Mouse (Mus musculus) testis, postnatal 10 days (tissue): ENCODE data around the gene Rab22a.
"Not testable (repeated sequence)": the region's sequence is repeated elsewhere in the genome, so short reads cannot be mapped to it uniquely, and the experiment has no call there.

Experiments used
- DNase-seq: peaks from one replicate; pipeline ENCODE4 v3.0.0; 2021; ENCODE audit warnings: low spot score

The Rab22a gene

DNA sequence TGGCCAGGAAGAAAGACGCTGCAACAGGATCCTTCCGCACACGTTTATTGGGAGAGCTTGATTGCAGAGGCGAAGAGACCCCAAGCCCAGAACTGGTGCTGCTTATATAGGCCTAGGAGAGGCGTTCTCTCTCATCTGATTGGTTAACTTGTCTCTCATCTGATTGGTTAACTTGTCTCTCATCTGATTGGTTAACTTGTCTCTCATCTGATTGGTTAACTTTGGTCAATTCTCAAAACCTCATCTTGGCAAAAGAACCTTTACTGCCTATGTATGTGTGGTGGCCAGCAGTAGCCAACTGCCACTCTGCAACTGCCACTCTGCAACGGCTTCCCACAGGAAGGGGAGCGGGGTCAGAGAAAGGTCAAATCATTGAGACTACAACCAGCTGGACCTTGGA lies 59.6 kb downstream of the Rab22a start, which contains the start of gene 1700010B08Rik:
Gene 1700010B08Rik, plus strand, starts transcription at position 301 of the 400 bp plus-strand sequence.
- not testable (repeated sequence) for DNase-seq

DNA sequence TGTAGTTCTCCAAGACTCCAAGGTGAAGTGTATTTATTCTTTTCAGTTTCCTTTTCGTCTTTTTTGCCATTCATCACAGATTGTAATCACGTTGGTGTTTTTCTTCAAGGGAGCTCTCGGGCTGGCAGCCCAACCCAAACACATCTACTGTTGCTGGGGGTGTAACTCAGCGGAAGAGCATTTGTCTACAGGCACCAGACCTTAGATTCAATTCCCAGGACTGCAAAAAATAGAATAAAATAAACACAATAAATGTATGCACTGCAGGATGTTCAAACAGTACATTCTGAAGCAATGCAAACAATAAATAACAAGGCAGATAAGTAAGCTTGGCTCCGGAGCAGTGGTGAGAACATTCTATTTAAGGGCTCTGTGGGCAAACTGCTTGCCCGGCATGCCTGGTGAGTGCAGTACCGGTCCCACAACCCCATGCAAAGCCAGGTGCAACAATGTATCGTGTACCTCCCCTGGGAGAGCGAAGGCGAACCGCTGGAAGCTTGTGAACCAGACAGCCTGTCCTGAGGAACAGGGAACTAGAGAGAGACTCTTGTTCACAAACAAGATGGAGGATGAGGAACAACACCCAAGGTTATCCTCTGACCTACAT lies 62.8 kb downstream of the Rab22a start:
- DNase-seq = no peak

DNA sequence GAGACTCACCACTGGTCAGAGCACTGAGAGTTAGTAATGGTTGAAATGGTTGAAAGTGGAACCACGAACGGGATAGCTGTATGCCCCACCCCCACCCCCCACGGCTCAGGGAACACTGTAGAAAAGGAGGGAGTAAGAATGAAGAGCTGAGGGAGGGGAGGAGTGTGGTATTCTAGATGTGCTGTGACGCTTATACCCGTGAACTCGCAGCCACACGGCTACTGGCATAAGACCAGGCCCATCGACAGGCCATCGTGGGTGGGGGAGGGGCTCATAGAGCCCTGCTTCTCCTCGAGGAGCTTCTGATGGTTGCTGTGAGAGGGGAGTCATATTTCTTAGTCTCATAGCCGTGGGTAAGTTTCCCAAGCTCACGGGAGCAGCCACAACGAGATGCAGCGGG lies 64.8 kb downstream of the Rab22a start:
- no peak for DNase-seq

DNA sequence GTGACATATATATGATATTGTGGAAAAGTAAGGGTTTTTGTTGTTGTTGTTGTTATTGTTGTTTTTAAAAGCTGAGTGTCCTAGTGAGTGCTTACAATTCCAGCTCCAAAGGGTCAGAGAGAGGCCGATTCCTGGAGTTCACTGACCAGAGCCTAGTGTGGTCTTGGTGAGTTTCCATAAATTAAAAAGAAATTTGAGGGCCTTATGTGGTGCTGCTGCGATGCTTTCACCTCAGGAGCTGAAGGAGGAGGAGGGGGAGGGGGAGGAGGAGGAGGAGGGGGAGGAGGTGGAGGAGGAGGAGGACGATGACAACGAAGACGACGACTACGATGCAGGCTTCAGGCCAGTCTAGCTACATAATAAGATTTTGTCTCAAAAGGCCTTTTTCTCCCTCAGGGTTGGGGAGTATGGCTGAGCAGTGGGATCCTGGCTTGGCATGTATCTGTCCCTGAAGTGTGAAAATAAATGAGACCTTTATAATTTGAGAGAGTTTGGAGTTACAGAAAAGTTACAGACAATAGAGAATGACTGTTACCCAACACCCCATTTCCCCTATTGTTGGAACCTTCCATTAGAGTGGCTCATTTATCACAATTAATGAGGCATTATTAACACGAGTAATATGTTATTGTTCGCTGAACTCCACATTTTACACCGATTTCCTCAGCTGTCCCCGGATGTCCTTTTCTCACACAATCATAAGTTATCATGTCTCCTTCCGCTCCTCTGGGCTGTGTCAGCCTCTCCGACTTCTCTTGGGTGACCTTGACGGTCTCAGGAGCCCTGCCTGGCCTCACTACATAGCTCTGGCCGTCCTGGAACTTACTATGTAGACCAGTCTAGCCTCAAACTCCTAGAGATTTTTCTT lies 65.6 kb downstream of the Rab22a start:
- DNase-seq = no peak

DNA sequence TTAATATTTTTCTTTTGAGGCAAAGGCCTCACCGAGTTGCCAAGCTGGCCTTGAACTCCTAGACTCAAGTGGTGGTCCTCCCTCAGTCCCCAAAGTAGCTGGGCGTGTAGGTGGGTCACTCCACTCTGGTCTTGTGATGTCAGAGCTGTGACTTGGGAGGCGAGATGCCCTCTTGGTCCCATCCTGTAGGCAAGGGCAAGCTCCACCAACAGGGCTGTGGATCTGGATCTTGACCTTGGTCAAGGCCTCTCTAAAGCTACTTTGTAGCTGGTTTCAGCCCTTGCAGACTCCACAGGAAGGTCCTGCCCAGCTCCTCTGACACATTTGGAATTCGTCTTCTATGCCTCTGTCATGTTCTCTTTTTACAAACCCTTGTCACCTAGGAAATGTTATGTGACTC lies 66.3 kb downstream of the Rab22a start:
- no peak for DNase-seq

DNA sequence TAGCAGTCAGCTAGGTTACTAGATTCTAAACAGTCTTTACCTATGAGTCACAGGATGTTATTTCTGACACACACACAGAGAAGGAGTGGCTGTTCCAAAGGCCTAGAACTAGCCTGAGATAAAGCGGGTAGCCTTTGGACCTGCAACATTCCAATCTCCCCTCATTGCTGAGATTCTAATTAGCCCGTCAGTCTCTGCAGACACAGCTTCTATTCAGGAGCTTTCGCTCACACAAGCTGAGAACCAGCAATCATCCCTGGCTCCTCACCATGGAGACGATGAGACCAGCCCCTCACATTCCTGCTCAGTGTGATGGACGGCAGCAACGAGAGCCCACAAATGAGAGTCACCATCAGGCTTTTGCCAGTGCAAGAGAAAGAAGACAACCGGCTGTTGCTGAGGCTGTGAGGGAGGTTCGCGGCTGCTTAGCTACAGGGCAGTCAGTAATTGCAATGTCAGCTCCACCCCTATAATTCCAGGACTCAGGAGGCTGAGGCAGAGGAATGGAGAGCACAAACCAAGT lies 70.9 kb downstream of the Rab22a start:
- DNase-seq = no peak

DNA sequence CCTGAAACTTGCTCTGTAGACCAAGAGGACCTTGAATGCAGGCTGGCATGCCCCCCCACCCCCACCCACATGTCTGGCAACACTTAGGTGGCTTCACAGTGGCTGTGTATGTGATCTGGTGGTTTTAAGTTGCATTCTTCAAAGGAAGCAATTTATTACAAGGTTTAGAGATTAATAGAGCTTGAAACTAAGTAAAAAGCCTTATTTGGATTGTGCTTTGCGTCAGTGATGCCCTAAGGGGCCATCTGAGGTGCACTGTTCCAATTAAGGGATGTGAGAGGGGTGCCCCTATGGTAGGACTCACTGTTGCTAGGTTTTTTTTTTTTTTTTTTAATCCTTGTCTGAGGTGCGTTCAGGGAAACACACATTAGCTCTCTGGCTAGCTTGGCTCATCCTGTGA lies 74.9 kb downstream of the Rab22a start:
- DNase-seq = no peak

DNA sequence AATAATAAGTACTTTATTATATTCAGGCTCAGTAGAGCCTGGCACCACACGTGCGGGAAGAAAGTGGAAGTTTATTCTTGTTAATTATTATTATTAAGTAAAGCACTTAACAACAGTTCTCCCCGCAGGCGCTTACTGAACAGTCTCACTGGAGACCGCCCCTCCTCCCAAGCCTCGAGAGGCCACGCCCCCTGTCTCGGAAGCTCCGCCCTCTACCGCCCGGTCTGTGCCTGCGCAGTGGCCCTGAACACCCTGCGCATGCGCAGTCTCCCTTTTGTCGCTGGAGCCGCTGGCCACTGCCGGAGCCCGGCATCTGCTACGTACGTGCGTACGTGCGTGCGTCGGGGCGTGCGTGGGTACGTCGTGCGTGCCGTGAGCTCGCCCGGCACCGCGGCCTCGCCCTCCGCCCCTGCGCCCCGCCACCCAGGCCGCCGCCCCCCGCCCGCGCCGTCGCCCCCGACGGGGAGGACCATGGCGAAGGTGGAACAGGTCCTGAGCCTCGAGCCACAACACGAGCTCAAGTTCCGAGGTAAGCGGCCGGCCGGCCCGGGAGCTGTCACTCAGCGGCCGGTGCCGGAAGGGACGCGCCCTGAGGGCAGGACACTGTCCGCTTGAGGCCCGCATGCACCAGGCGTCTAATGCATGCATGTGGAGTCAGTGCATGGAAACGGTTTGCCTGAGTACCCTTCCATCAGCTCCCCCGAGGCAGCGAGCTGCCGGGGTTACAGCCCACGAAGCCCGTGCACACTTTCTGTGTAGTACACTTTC lies 77.8 kb downstream of the Rab22a start, which contains the start of gene Vapb:
Gene Vapb, plus strand, starts transcription at position 290 of the 768 bp plus-strand sequence.
- DNase-seq = peak; percentile 100

DNA sequence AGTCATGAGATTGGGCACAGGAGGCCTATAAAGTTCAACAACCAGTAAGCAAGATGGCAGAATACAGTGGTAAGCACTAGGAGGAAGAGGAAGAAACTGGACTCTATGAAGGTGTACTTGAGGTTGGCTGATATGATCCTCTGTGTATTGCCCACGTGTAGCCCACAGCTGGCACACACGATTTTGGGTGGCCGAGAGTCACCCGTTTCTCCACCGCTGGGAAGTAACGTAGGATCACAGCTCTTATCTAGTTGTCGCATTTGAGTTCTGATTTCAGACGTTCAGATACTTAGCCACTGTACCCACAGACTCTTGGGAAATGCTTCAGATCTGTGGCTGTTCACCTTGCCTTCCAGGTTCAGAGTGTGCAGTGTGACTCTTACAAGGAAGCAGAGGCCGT lies 78.7 kb downstream of the Rab22a start:
- no peak for DNase-seq

DNA sequence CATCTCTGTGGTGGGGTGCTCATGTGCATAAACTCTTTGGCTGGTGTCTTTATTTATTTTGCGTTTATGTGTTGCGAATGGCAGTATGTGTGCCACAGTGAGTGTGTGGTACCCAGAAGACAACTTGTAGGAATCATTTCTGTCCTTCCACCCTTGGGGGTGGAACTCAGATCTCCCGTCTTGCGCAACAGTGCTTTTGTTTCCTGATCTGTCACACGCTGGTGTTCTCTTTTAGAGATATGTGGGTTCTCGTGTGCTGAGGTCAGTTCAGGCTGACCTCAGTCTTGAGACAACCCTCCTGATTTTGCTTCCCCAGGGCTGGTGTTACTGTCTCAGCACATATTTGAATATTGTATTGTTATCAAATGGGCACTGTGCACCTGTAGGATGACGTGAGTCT lies 79.5 kb downstream of the Rab22a start:
- no peak for DNase-seq

DNA sequence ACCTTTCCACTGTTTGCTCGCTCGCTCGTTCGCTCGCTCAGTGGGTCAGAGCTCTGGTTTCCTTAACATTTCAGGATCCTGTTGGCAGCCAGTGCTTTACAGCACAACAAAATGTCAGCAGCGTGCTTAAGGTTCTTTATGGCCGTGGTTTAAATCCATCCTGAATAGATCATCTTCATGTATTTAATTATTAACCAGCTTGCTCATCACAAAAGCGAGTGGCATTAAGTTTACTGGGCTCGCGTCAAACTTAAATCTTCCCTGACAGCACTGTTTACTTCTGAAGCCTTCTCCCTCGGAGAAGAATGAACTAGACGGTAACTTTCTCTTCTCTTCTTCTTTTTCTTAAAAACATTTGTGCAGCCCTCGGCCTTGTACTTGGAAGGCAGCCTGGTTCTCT lies 82.5 kb downstream of the Rab22a start:
- DNase-seq = no peak

DNA sequence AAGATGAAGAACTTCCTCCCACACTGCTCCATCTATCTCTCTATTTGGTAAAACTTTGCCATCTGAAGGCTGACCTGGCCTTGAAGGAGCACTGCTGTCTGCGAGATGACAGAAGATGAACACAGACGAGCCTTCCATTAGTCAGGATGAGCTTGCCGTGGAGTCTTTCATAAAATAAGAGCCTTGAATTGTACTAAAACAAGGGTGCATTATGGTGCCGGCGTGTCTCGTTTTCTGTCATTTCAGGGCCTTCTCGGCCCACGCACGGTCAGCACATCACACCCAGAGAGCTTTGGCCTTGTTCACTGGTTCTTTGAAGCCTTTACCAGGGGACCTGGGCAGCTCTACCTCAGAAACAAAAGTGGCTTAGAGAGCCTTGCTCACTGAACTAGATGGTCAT lies 83.2 kb downstream of the Rab22a start:
- no peak for DNase-seq

DNA sequence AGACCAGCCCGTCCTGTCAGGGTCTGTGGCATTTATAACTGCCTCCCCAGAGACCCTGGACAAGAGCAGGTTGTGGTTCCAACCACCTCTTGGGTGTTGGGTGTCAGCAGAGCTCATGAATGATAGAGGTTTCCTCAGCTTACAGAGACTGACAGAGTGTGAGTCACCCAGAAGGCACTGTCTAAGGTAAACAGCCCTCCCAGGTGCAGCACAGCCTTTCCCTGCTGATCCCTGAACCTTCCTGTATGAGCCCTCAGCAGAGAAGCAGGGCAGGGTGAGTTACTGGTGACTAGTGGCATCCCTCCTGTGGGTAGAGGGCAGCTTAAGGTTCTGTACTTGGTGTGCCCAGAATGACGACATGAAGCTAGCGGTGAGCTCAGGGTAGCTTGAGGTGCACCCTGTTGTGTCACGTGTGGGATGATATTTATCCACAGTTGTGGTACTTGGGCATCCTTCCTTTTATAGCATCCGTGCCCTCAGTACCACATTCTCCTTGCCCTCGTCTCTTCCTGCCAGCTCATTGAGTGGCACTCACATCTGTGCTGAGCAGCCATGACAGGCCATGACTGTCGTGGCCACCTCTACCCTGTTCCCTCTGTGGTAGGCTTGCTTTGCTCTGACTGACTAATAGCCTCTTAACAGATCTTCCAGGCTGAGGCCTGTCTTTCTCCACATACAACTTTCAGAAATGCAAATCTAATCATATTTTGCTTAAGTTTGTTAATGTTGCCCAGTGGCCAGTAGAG lies 84.7 kb downstream of the Rab22a start:
- DNase-seq = no peak

DNA sequence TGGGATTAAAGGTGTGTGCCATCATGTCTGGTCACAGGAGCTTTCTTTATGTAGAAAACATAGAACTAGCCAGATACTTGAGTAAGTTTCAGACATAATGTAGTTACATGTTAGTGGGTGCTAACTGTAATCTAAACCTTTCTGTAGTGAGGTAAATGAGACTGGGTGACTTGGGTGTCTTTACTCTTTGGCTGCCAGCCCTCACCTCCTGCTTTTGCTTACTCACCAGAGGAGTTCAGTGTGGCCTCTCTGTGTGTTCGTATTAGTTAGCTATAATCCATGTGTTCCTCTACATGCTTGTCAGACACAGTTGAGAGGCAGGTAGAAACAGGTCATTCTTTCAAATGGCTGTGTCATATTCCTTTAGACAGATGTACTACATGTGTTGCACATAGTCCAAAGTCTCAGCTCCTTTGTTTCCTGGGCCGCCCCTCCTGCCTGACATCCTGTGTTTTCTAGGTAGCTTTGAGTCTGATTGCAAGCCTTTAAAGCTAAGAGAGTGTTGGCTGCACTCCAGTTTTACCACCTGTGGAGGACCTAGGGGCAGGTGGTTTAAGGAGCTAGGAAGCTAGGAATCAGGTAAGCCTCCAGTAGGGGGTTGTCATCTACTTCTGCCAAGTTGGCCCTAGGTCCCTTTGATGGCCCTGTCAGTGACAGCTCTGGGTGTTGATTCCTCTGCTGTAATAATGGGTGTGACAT lies 89.5 kb downstream of the Rab22a start:
- no peak for DNase-seq

DNA sequence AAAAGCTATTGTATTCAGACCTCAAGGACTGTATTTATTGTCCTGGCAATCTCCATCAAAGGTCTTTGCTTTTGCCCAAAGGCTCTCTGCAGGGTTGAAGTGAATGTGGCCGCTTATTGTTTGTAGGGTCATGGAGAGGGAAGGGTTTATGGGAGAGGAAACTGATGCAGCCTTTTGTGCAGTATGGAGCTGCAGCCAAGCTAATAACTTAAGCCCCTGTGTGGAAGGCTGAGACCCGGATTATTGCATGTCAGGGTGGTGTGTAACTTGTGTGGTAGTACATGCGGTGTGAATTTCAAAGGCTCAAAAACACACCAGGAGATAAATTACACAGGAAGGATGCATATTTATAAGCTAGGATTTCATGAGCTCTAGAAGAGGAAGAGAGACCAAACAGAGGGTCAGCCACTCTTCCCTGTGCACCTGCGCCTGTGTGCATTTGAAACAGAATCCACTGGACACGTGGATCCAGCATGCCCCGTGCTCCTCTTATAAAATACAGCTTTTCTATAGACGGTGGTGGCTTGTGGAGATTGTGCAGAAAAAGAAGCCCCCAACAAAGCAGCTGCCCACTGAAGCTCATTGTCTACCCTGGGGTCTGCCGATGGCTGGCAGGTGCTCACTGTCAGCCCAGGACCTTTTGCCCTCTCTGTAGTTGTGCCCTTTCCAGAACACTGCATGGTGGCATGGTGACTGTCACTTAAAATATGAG lies 96.0 kb downstream of the Rab22a start:
- no peak for DNase-seq
